Mouse (Mus musculus) cerebellum, adult 2 months (tissue): Measurements from ENCODE around the gene Frmd4a.

Experiments used
- CTCF ChIP-seq: fragments of 200-500 bp; IDR thresholded peaks from 2 replicates; pipeline ENCODE4 v1.5.1; 2011; ENCODE audit warnings: low read depth, mild to moderate bottlenecking, control low read depth, low read length, moderate library complexity, borderline replicate concordance; ENCODE audit not compliant: insufficient read depth
- POLR2A ChIP-seq: fragments of 200-500 bp; IDR thresholded peaks from 2 replicates; pipeline ENCODE4 v1.6.1; 2011; ENCODE audit warnings: low read length, control low read depth, borderline replicate concordance; ENCODE audit not compliant: insufficient read depth

GRCm38 (mm10) chr2:4152521-4153040 lies 135.1 kb downstream of the Frmd4a start:
- TF ChIP-seq CTCF (no peak), POLR2A (no peak)
